Mouse (Mus musculus): ENCODE measurements around the gene Ppp1r26. TPM values are rescaled to one million over a fixed set of nuclear protein-coding genes. Genes with fewer than 3 reads are reported as not detected.

Gene Ppp1r26
- 0.02 and 0.05 TPM in 2 replicates for polyA plus RNA-seq (2015; fragmentation: Nextera tagmentation; extraction: Ambion mirVana)

GRCm38 (mm10) chr2:28446515-28447314 lies at the start of gene Ppp1r26:
Gene Ppp1r26 (plus strand): TSS chr2:28446800.
- 4% methylated on average over 35 of the region's 118 CpGs for WGBS (ENCODE audit: insufficient replicate concordance)
- Histone ChIP-seq H3K4me1 (ENCODE audit: insufficient read depth) (0 out of 2 replicates have a peak, but pooled peaks cover 3% of the 10 kb centered on the region), H3K4me2 (ENCODE audit: low read depth, low read length) (peak within 1 kb of the TSS; percentile 91), H3K9me3 (ENCODE audit: low read length) (no peaks in the 10 kb centered on the region), H3K36me3 (replicated peaks; ENCODE audit: insufficient read depth, low read length) (no peaks in the 10 kb centered on the region), H3K4me3 (ENCODE audit: low read depth, low read length) (peak within 1 kb of the TSS; percentile 53), H3K27me3 (ENCODE audit: insufficient read depth, low read length) (peaks cover 31% of the 10 kb centered on the region), H3K9ac (replicated peaks) (peak within 1 kb of the TSS; percentile 22; the same call in 1 of the 2 replicates), H3K27ac (ENCODE audit: low read depth) (no peak within 1 kb of the TSS)
- ATAC-seq (no peak), DNase-seq (no peak)
- TF ChIP-seq CTCF (IDR thresholded peaks at IDR 0.05; ENCODE audit: low read depth) (no peak), EP300 (IDR thresholded peaks at IDR 0.05; ENCODE audit: low read depth) (no peak)

DNA sequence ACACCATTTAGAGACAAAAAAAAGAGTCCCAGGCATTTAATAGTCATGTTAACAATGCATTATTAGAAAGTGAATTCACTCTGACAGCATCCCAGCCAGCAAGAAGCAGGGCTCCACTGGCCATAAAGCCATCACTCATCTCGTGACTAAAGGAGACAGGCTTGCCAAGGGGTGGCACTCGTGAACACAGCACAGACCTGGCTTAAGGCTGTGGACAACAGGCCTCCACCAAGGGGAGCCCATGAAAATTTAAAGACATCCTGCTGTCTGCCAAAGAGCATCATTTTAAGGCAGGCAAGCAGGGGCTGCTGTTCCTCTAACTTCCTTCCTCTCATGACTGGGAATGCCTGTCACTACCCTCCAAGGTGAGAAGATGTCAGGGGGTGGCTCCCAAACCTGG lies 49.7 kb upstream of the Ppp1r26 start:
- Histone ChIP-seq H3K36me3 (replicated peaks; ENCODE audit: insufficient read depth, low read length) (no peaks in the 10 kb centered on the region), H3K4me2 (ENCODE audit: low read depth, low read length) (no peak overlapping the region), H3K27me3 (ENCODE audit: insufficient read depth, low read length) (no peaks in the 10 kb centered on the region), H3K4me3 (ENCODE audit: low read depth, low read length) (no peak overlapping the region), H3K4me1 (ENCODE audit: insufficient read depth) (peaks cover 3% of the 10 kb centered on the region), H3K9ac (replicated peaks) (no peak overlapping the region), H3K27ac (ENCODE audit: low read depth) (no peak overlapping the region), H3K9me3 (ENCODE audit: low read length) (no peaks in the 10 kb centered on the region)
- no peak for TF ChIP-seq EP300 (IDR thresholded peaks at IDR 0.05; ENCODE audit: low read depth)
- no peak for TF ChIP-seq CTCF (IDR thresholded peaks at IDR 0.05; ENCODE audit: low read depth)
- no peak for DNase-seq
- WGBS (ENCODE audit: insufficient replicate concordance): 48% methylated on average over 2 of the region's 2 CpGs
- no peak for ATAC-seq

- no peak overlapping the region for H3K4me2 ChIP-seq (ENCODE audit: low read depth, low read length)
- H3K4me3 ChIP-seq (ENCODE audit: low read depth, low read length): no peak overlapping the region
- H3K9ac ChIP-seq (replicated peaks): no peak overlapping the region
- TF ChIP-seq CTCF (IDR thresholded peaks at IDR 0.05; ENCODE audit: low read depth) (no peak), EP300 (IDR thresholded peaks at IDR 0.05; ENCODE audit: low read depth) (no peak)
- no peak overlapping the region for H3K27ac ChIP-seq (ENCODE audit: low read depth)
- no peaks in the 10 kb centered on the region for H3K9me3 ChIP-seq (ENCODE audit: low read length)
- peaks cover 3% of the 10 kb centered on the region for H3K4me1 ChIP-seq (ENCODE audit: insufficient read depth)
- ATAC-seq (no peak), DNase-seq (no peak)
- WGBS (ENCODE audit: insufficient replicate concordance): 79% methylated on average over 4 of the region's 4 CpGs
- no peaks in the 10 kb centered on the region for H3K36me3 ChIP-seq (replicated peaks; ENCODE audit: insufficient read depth, low read length)
- H3K27me3 ChIP-seq (ENCODE audit: insufficient read depth, low read length): no peaks in the 10 kb centered on the region
Measured at GRCm38 (mm10) chr2:28397417-28398119, 49.0 kb upstream of the Ppp1r26 start.

- Histone ChIP-seq H3K4me2 (ENCODE audit: low read depth, low read length) (no peak overlapping the region), H3K36me3 (replicated peaks; ENCODE audit: insufficient read depth, low read length) (no peaks in the 10 kb centered on the region), H3K4me1 (ENCODE audit: insufficient read depth) (peaks cover 3% of the 10 kb centered on the region), H3K27me3 (ENCODE audit: insufficient read depth, low read length) (no peaks in the 10 kb centered on the region), H3K4me3 (ENCODE audit: low read depth, low read length) (no peak overlapping the region), H3K9me3 (ENCODE audit: low read length) (no peaks in the 10 kb centered on the region), H3K27ac (ENCODE audit: low read depth) (peak overlapping the region; percentile 41; the same call in 1 of the 2 replicates), H3K9ac (replicated peaks) (no peak overlapping the region)
- WGBS (ENCODE audit: insufficient replicate concordance): 16% methylated on average over 11 of the region's 11 CpGs
- DNase-seq: peak; percentile 56
- TF ChIP-seq EP300 (IDR thresholded peaks at IDR 0.05; ENCODE audit: low read depth) (peak; percentile 62), CTCF (IDR thresholded peaks at IDR 0.05; ENCODE audit: low read depth) (no peak)
- ATAC-seq: peak; percentile 43
Measured at GRCm38 (mm10) chr2:28401647-28402046, 45.0 kb upstream of the Ppp1r26 start.

DNA sequence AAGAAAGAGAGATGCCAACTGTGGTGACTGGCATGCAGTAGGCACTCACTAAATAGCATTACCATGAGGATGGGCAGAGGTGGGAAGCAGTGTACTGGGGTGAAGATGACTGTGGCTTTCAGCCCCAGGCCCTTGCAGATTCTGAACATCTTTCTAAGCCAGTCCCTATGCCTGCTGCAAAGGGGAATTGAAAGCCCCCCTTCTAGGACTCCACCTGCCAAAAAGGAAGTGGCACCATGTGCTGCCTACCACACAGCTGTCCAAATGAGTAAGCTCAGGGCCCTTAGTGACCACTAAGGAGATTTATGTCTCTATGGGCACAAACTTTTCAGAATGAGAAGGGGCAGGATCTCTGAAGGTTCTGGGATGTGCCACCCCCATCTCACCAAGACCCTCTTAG lies 44.5 kb upstream of the Ppp1r26 start:
- Histone ChIP-seq H3K4me2 (ENCODE audit: low read depth, low read length) (no peak overlapping the region), H3K27ac (ENCODE audit: low read depth) (peak overlapping the region; percentile 41; the same call in 1 of the 2 replicates), H3K9ac (replicated peaks) (no peak overlapping the region), H3K36me3 (replicated peaks; ENCODE audit: insufficient read depth, low read length) (no peaks in the 10 kb centered on the region), H3K4me3 (ENCODE audit: low read depth, low read length) (no peak overlapping the region), H3K9me3 (ENCODE audit: low read length) (no peaks in the 10 kb centered on the region), H3K27me3 (ENCODE audit: insufficient read depth, low read length) (no peaks in the 10 kb centered on the region), H3K4me1 (ENCODE audit: insufficient read depth) (peaks cover 3% of the 10 kb centered on the region)
- TF ChIP-seq CTCF (IDR thresholded peaks at IDR 0.05; ENCODE audit: low read depth) (no peak), EP300 (IDR thresholded peaks at IDR 0.05; ENCODE audit: low read depth) (no peak)
- DNase-seq (no peak), ATAC-seq (no peak)

GRCm38 (mm10) chr2:28407796-28408195 lies 38.8 kb upstream of the Ppp1r26 start:
- Histone ChIP-seq H3K4me2 (ENCODE audit: low read depth, low read length) (no peak overlapping the region), H3K4me1 (ENCODE audit: insufficient read depth) (no peaks in the 10 kb centered on the region), H3K4me3 (ENCODE audit: low read depth, low read length) (no peak overlapping the region), H3K27ac (ENCODE audit: low read depth) (no peak overlapping the region), H3K9me3 (ENCODE audit: low read length) (no peaks in the 10 kb centered on the region), H3K27me3 (ENCODE audit: insufficient read depth, low read length) (no peaks in the 10 kb centered on the region), H3K9ac (replicated peaks) (no peak overlapping the region), H3K36me3 (replicated peaks; ENCODE audit: insufficient read depth, low read length) (no peaks in the 10 kb centered on the region)
- ATAC-seq (no peak), DNase-seq (no peak)
- TF ChIP-seq EP300 (IDR thresholded peaks at IDR 0.05; ENCODE audit: low read depth) (no peak), CTCF (IDR thresholded peaks at IDR 0.05; ENCODE audit: low read depth) (no peak)
- 38% methylated on average over 7 of the region's 7 CpGs for WGBS (ENCODE audit: insufficient replicate concordance)

Data from liver, postnatal 0 days (tissue).